Mouse (Mus musculus): ENCODE data around the gene Glra1. TPM values are rescaled to one million over a fixed set of nuclear protein-coding genes. Genes with fewer than 3 reads are reported as not detected.

Glra1 gene
- polyA plus RNA-seq, 1 experiment, result not detected

- 80% methylated on average over 7 of the region's 7 CpGs for WGBS
- DNase-seq (ENCODE audit: low read depth, low spot score), result no peak
Observed at GRCm38 (mm10) chr11:55530741-55531140, 77.3 kb downstream of the Glra1 start.

GRCm38 (mm10) chr11:55518806-55519674 is 89.0 kb downstream of the Glra1 start:
- peak; percentile 22 for DNase-seq (ENCODE audit: low read depth, low spot score)
- 5% methylated on average over 9 of the region's 9 CpGs for WGBS

- DNase-seq (ENCODE audit: low read depth, low spot score), result no peak
- WGBS, result 55% methylated on average over 5 of the region's 5 CpGs
Observed at GRCm38 (mm10) chr11:55517666-55518065, 90.3 kb downstream of the Glra1 start.

GRCm38 (mm10) chr11:55511374-55511773 is 96.6 kb downstream of the Glra1 start:
- no peak for DNase-seq (ENCODE audit: low read depth, low spot score)
- 59% methylated on average over 5 of the region's 5 CpGs for WGBS

GRCm38 (mm10) chr11:55505485-55505884 is 102.5 kb downstream of the Glra1 start:
- DNase-seq (ENCODE audit: low read depth, low spot score), result no peak
- WGBS, result 72% methylated on average over 3 of the region's 3 CpGs

GRCm38 (mm10) chr11:55502886-55503285 is 105.1 kb downstream of the Glra1 start:
- DNase-seq (ENCODE audit: low read depth, low spot score), result no peak
- 54% methylated on average over 5 of the region's 5 CpGs for WGBS

- WGBS, result 78% methylated on average over 8 of the region's 8 CpGs
- no peak for DNase-seq (ENCODE audit: low read depth, low spot score)
Observed at GRCm38 (mm10) chr11:55501955-55502531, 106.0 kb downstream of the Glra1 start.

- 39% methylated on average over 5 of the region's 5 CpGs for WGBS
- peak; percentile 22 for DNase-seq (ENCODE audit: low read depth, low spot score)
Observed at GRCm38 (mm10) chr11:55497885-55498284, 110.1 kb downstream of the Glra1 start.

GRCm38 (mm10) chr11:55496158-55496557 is 111.8 kb downstream of the Glra1 start:
- no peak for DNase-seq (ENCODE audit: low read depth, low spot score)
- 80% methylated on average over 6 of the region's 6 CpGs for WGBS

GRCm38 (mm10) chr11:55485443-55485842 is 122.6 kb downstream of the Glra1 start:
- no peak for DNase-seq (ENCODE audit: low read depth, low spot score)
- 95% methylated on average over 7 of the region's 7 CpGs for WGBS

- DNase-seq (ENCODE audit: low read depth, low spot score), result no peak
- WGBS, result 43% methylated on average over 3 of the region's 3 CpGs
Observed at GRCm38 (mm10) chr11:55473219-55473618, 134.8 kb downstream of the Glra1 start.

- no peak for DNase-seq (ENCODE audit: low read depth, low spot score)
- 44% methylated on average over 7 of the region's 7 CpGs for WGBS
Observed at GRCm38 (mm10) chr11:55471467-55471866, 136.5 kb downstream of the Glra1 start.

GRCm38 (mm10) chr11:55470761-55471160 is 137.2 kb downstream of the Glra1 start:
- WGBS, result 4% methylated on average over 8 of the region's 8 CpGs

GRCm38 (mm10) chr11:55469923-55470691 is 137.9 kb downstream of the Glra1 start:
- WGBS, result under 1% methylated on average over 46 of the region's 46 CpGs
- DNase-seq (ENCODE audit: low read depth, low spot score), result no peak

More at GRCm38 (mm10) chr11:55470761-55471160, 137.2 kb downstream of the Glra1 start:
- DNase-seq (ENCODE audit: low read depth, low spot score), result no peak

GRCm38 (mm10) chr11:55469048-55469843 is 138.8 kb downstream of the Glra1 start, which contains the start of gene G3bp1:
Gene G3bp1, plus strand, starts transcription at chr11:55469685.
- WGBS, result under 1% methylated on average over 57 of the region's 57 CpGs
- DNase-seq (ENCODE audit: low read depth, low spot score), result peak; percentile 99

GRCm38 (mm10) chr11:55468611-55469047 is 139.4 kb downstream of the Glra1 start:
- under 1% methylated on average over 17 of the region's 17 CpGs for whole genome bisulfite sequencing

GRCm38 (mm10) chr11:55468012-55468411 is 140.0 kb downstream of the Glra1 start:
- 43% methylated on average over 10 of the region's 10 CpGs for WGBS
- DNase-seq (ENCODE audit: low read depth, low spot score), result no peak

More at GRCm38 (mm10) chr11:55468611-55469047, 139.4 kb downstream of the Glra1 start:
- DNase-seq (ENCODE audit: low read depth, low spot score), result no peak

GRCm38 (mm10) chr11:55465177-55465576 is 142.8 kb downstream of the Glra1 start:
- peak; percentile 88 for DNase-seq (ENCODE audit: low read depth, low spot score)
- 27% methylated on average over 3 of the region's 3 CpGs for whole genome bisulfite sequencing

GRCm38 (mm10) chr11:55464707-55465106 is 143.3 kb downstream of the Glra1 start:
- no peak for DNase-seq (ENCODE audit: low read depth, low spot score)
- 37% methylated on average over 10 of the region's 10 CpGs for WGBS
